Mouse (Mus musculus): ENCODE measurements at regions not wholly inside any gene's neighbourhood (a gene's known extent, or its start where the extent isn't known, plus 50 kb on each side); places are given as distances from the start of the nearest gene placed in this dataset.
A peak's percentile ranks its signal among the peaks of the same experiment; 100 is the strongest.

- no peak for DNase-seq (ENCODE audit: low spot score)
Measured at GRCm38 (mm10) chr9:41834487-41835404, 289.4 kb downstream of the Sorl1 start.

DNA sequence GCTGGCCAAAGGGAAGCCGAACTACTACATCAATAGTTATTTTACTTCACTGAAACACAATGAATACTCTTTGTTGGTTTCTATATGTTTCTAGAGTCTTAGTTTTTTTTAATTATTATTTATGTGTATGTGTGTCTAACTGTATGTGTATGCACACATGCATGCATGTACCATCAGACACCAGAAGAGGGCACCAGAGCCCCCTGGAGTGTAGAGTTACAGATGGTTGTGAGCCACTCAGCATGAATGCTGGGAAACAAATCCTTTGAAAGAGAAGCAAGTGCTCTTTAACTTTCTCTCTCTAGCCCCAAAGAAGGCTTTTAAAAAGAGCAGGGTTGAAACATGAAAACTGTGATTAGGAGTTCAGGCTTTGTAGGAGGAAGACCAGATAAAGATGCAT, 290.7 kb downstream of the Sorl1 start:
- no peak for DNase-seq (ENCODE audit: low spot score)

DNA sequence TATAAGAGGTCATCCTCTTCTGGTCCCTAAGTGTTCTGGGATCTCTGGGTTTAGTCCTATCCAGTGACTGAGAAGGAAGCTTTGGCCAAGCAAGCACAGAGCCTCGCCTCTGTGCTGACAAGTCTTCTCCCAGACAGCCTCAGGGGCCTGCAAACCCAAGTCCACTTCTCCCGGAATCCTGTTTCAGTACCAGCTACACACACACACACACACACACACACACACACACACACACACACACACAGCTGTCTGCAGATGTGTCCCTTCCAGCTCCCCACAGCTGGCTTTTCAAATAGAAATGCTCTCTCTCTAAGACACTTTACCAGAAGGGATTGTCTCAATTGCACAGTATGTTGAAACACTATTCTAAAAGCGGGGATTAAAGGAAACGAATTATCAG, 296.7 kb downstream of the Sorl1 start:
- DNase-seq (ENCODE audit: low spot score), result no peak

DNA sequence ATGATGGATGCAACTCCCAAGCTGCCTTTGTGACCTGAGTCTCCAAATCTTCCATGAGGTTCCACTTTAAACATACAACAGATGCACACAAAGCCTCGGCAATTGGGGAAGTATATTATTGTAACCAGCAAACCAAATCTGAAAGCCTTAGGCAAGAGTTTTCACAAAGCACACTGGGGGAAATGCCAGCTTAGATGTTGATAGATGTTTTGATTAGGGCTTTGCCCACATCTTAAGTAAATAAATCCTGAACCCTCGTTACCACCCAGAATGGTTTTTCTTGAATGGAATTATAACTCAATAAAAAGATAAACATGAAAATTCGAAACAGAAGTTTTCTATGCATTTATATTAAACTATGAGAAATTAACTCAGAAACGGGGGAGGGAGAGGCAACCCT, 302.7 kb downstream of the Sorl1 start:
- no peak for DNase-seq (ENCODE audit: low spot score)

GRCm38 (mm10) chr9:41817740-41818461, 306.2 kb downstream of the Sorl1 start:
- no peak for DNase-seq (ENCODE audit: low spot score)

GRCm38 (mm10) chr9:41815921-41816320, 308.2 kb downstream of the Sorl1 start:
- DNase-seq (ENCODE audit: low spot score), result no peak

GRCm38 (mm10) chr9:41809291-41809690, 314.8 kb downstream of the Sorl1 start:
- DNase-seq (ENCODE audit: low spot score), result peak; percentile 59

DNA sequence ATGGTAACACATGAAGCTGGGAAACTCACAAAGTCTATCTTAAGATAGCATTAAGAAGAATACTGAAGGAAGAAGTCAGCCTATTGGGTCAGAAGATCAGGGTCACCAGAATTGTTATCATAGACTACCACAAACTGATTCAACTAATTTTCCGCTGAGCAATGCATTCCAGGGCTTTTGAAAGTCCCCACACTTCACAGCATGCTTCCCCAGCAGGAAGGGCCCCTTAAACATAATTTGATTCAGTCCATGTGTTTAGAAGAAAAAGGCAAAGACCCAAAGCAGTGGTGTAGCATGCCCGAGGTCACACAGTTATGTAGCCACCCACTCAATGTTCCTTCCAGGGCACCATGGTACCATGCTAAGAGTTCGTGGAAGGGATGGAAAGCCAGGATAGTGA, 315.3 kb downstream of the Sorl1 start:
- no peak for DNase-seq (ENCODE audit: low spot score)

DNA sequence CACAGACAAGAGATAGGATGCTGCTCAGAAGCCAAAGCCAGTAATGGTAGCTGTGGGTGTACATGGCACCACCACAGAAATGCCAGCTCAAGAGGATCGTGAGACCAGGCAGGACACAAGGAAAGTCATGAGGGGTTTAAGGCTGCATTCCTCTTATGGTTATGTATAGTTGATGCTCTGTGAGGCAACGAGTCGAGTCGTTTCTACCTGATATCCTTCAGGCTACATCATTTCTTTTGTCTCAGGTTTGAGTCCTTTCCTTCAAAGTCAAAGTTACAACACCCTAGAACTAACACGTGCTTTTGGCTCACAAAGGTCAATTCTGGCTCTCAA, 317.8 kb downstream of the Sorl1 start:
- no peak for DNase-seq (ENCODE audit: low spot score)

- DNase-seq (ENCODE audit: low spot score), result peak; percentile 7
Measured at GRCm38 (mm10) chr9:41805491-41806288, 318.4 kb downstream of the Sorl1 start.

DNA sequence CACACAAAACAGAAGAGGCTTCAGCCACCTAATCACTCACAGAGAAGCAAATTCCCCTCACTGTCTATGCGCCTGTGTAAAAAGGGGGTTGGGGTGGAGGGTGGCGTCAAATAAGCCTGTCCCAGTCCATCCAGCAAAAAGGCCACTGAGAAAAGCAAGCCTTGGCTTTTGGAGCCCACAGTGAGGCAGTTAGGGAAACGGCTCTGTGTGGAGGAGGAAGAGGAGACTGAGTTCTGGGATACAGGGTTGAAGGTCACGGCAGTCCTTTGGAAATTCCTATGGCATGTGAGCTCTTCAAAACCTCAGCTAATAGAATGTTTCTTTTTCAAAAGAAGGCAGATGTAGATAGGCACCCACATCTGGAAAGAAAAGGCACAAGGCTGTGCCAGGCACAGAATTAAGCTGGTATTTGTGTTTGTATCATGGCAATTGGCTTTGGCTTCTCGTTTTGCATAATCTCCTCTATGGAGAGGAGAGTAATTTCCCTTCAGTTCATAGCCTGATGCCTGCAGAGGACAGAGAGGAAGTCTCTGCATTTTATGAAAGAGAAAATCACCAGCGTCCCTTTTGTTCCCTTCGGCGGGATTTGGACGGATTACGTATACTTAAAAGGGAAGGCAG, 319.3 kb downstream of the Sorl1 start:
- DNase-seq (ENCODE audit: low spot score), result no peak

GRCm38 (mm10) chr9:41803680-41804460, 320.2 kb downstream of the Sorl1 start:
- no peak for DNase-seq (ENCODE audit: low spot score)

- DNase-seq (ENCODE audit: low spot score), result no peak
Measured at GRCm38 (mm10) chr9:41801376-41801775, 322.7 kb downstream of the Sorl1 start.

GRCm38 (mm10) chr9:41792830-41793213, 331.3 kb downstream of the Sorl1 start:
- DNase-seq (ENCODE audit: low spot score), result no peak

DNA sequence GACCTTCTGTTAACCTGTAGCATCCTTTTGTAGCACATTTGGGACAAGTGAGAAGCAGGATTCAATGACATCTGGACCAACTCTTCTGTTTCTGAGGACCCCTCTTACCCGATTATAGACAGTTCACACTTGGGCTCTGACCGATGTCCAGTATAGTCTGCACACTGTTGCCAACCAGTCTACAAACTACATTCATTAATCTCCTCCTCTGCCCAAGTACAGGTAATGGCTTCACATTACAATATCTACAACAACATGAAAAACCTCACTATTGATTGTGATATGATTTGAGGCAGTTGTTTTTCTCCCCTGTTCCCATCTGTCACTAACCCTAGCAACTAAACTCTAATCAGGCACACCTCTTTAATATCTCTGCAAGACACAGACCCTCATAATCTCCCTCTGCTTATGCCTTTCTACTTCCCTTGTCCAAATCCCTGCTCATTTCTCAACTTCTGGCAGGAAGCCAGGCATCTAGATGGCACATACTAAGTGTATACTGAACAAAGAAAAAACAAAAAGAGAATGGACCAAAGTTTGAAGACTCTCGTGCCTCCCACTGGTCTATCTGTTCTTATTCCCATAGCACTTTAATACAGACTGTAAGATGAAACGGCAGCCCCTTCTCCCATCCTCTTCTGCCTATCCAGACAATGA, 331.8 kb downstream of the Sorl1 start:
- DNase-seq (ENCODE audit: low spot score), result no peak

GRCm38 (mm10) chr9:41791501-41792172, 332.5 kb downstream of the Sorl1 start:
- DNase-seq (ENCODE audit: low spot score), result no peak

DNA sequence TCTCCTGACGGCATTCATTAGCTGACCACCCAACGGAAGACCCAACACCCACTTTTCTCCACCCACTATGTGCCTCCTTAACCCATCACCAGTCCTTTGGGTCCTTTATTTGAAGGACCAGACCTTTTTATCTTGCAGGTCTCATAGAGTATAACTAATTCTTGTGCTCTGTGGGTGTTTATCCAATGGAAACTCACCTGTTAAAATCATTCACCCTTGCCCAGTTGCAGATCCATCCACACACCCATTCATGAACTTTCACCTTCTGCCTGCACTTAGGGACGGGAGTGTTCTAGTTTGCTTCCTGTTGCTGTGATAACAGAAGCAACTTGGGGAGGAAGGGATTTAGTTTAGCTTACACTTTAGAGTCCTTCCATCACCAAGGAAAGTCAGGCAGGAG, 339.0 kb downstream of the Sorl1 start:
- no peak for DNase-seq (ENCODE audit: low spot score)

DNA sequence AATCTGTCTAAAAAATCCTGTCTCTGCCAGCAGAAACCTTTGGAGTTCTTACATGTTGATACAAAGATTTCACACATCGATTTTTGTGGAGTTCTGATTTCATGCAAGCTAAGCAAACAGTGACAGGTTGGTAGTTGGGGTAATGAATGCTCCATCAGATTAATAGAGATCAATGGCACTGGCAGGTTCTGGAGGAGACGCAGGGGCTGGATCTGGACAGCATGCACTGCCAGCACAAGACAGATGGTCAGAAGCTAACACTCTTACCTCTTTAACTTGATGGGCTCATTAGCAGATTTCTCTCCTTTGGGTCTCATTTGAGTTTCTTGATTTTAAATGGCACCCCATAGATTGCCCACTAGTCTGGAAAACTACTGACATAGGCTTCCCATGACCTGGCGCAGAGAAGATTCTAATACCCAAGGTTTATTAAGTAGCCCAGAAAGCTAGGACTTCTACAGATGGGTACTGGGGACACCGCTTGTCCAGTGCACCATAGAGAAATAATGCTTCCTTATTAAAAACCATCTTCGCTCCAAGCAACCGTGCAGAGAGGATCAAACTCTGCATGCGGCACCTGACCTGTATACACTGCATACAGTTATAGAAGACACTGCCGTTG, 351.7 kb downstream of the Sorl1 start:
- DNase-seq (ENCODE audit: low spot score), result no peak

GRCm38 (mm10) chr9:41771276-41771675, 352.8 kb downstream of the Sorl1 start:
- no peak for DNase-seq (ENCODE audit: low spot score)

Data from gastrocnemius, adult 18-20 months (tissue).